Mouse (Mus musculus) Patski (cell line): ENCODE data around the gene Fsip1. TPM values are rescaled to one million over a fixed set of nuclear protein-coding genes. Genes with fewer than 3 reads are reported as not detected.

Source experiments
- ATAC-seq: fragments of 100-300 bp; one replicate; pipeline ENCODE4 v1.8.0; 2021
- CTCF ChIA-PET: fragments of 350-600 bp; sonication (Branson Sonifier 250); formaldehyde crosslinking; loops from one replicate; lab custom pipeline; 2022; ENCODE audit warnings: inconsistent platforms; lab: Charles Lee
- POLR2A ChIA-PET: fragments of 350-600 bp; sonication (Branson Sonifier 250); formaldehyde crosslinking; loops from one replicate; lab custom pipeline; 2022; ENCODE audit warnings: antibody characterized with exemption, inconsistent platforms; lab: Charles Lee
- DNase-seq: peaks from one replicate; pipeline ENCODE4 v3.0.0-alpha.2; 2011; ENCODE audit warnings: low read depth, low spot score
- H3K27me3 ChIP-seq: fragments of 371-371 bp; one replicate; pipeline ENCODE4 v1.5.1; 2021
- CTCF ChIP-seq: fragments of 100-300 bp; IDR thresholded peaks from one replicate; pipeline ENCODE4 v1.5.1; 2021
- in situ Hi-C: fragments of 300-500 bp; cut with MboI; formaldehyde crosslinking; loops from 3 replicates; pipeline ENCODE4 v1.11.1; 2018; ENCODE audit warnings: low pct_unique_long_range_greater_than_20kb, mixed read lengths
- polyA plus RNA-seq: library from polyadenylated mRNA; unstranded; gene quantifications from one replicate; pipeline ENCODE4 v1.2.3, GENCODE M21; 2021

Fsip1 gene
- polyA plus RNA-seq, 1 experiment from 2014 or later: 0.99 TPM

- no peaks in the 10 kb centered on the region for H3K27me3 ChIP-seq
- CTCF ChIA-PET: interaction anchor here (1.2 kb wide), 1 partner anchor 26 kb away, joined by 3 read pairs; no protein-coding TSS in a partner anchor
- ATAC-seq: no peak
- in situ Hi-C loops: no loop called here
- POLR2A ChIA-PET: interaction anchor here (0.5 kb wide), 1 partner anchor 287 kb away, joined by 3 read pairs; no protein-coding TSS in a partner anchor
- DNase-seq: no peak
- TF ChIP-seq CTCF: no peak
Measured at GRCm38 (mm10) chr2:118081581-118081980, 175.2 kb downstream of the Fsip1 start.

Other genes with a start within 250 kb of the Fsip1 start
- 883 TPM for gene Thbs1, start 145.1 kb downstream of the Fsip1 start, polyA plus RNA-seq
- gene Gpr176, start 116.5 kb upstream of the Fsip1 start, polyA plus RNA-seq: 0.03 TPM
- 31.3 TPM for gene Eif2ak4, start 131.7 kb upstream of the Fsip1 start, polyA plus RNA-seq
- gene Srp14, start 222.7 kb upstream of the Fsip1 start, polyA plus RNA-seq: 254 TPM